8 mouse cellular contexts compared by ENCODE assay signal in genomic region chrX:152974204-152974661, GRCm38 (mm10). TPM values are rescaled to one million over a fixed set of nuclear protein-coding genes. Genes with fewer than 3 reads are reported as not detected.
DNase-seq lines count a peak whose midpoint lies in the region; ATAC-seq lines count a peak whose summit lies in the region.

No protein-coding gene starts in this region.

- no peak overlapping the region for H3K4me3 ChIP-seq in embryonic facial prominence, embryonic 13.5 days
- H3K4me3 ChIP-seq in heart, embryonic 15.5 days: no peak overlapping the region
- no peak overlapping the region for H3K4me3 ChIP-seq in midbrain, embryonic 14.5 days (replicated peaks; ENCODE audit: low read depth, low read length)

- H3K4me1 ChIP-seq in embryonic facial prominence, embryonic 13.5 days: 0 out of 2 replicates have a peak, but pooled peaks cover 3% of the 10 kb centered on the region
- no peaks in the 10 kb centered on the region for H3K4me1 ChIP-seq in heart, embryonic 15.5 days (replicated peaks)
- peaks cover 6% of the 10 kb centered on the region; the same call in 1 of the 2 replicates for H3K4me1 ChIP-seq in midbrain, embryonic 14.5 days (ENCODE audit: control insufficient read depth, insufficient read depth, low read length)

- no peak overlapping the region for H3K9ac ChIP-seq in embryonic facial prominence, embryonic 13.5 days
- H3K9ac ChIP-seq in heart, embryonic 15.5 days: no peak overlapping the region
- no peak overlapping the region for H3K9ac ChIP-seq in midbrain, embryonic 14.5 days (replicated peaks; ENCODE audit: low read length)

- peaks cover 19% of the 10 kb centered on the region for H3K27me3 ChIP-seq in embryonic facial prominence, embryonic 13.5 days
- H3K27me3 ChIP-seq in heart, embryonic 15.5 days: no peaks in the 10 kb centered on the region
- H3K27me3 ChIP-seq in midbrain, embryonic 14.5 days (ENCODE audit: control insufficient read depth, insufficient read depth, low read length): no peaks in the 10 kb centered on the region

- H3K27ac ChIP-seq in embryonic facial prominence, embryonic 13.5 days: no peak overlapping the region
- H3K27ac ChIP-seq in heart, embryonic 15.5 days: no peak overlapping the region
- H3K27ac ChIP-seq in midbrain, embryonic 14.5 days (replicated peaks; ENCODE audit: low read depth, low read length): peak overlapping the region; percentile 89

- H3K36me3 ChIP-seq in embryonic facial prominence, embryonic 13.5 days: no peaks in the 10 kb centered on the region
- H3K36me3 ChIP-seq in heart, embryonic 15.5 days: no peaks in the 10 kb centered on the region
- H3K36me3 ChIP-seq in midbrain, embryonic 14.5 days (ENCODE audit: control insufficient read depth, insufficient read depth, low read length): no peaks in the 10 kb centered on the region

- H3K9me3 ChIP-seq in embryonic facial prominence, embryonic 13.5 days: no peaks in the 10 kb centered on the region
- H3K9me3 ChIP-seq in heart, embryonic 15.5 days (replicated peaks): no peaks in the 10 kb centered on the region
- no peaks in the 10 kb centered on the region for H3K9me3 ChIP-seq in midbrain, embryonic 14.5 days (ENCODE audit: control insufficient read depth, low read length)

- peak; percentile 15; the same call in 1 of the 2 replicates for ATAC-seq in embryonic facial prominence, embryonic 13.5 days (ENCODE audit: insufficient number of reproducible peaks, insufficient read depth, low FRiP score, low TSS enrichment, low read depth)
- ATAC-seq in heart, embryonic 15.5 days (replicated peaks; ENCODE audit: insufficient number of reproducible peaks, insufficient read depth, low FRiP score, low read depth): no peak
- peak; percentile 86 for ATAC-seq in midbrain, embryonic 14.5 days (ENCODE audit: low FRiP score, low TSS enrichment)

- peak; percentile 2 for DNase-seq in CD4-positive helper T cell, adult 2 months (ENCODE audit: low read depth, low spot score)
- DNase-seq in R1 (ENCODE audit: low read depth, low spot score): peak; percentile 77
- peak; percentile 38 for DNase-seq in left cerebral cortex, adult 11 months (ENCODE audit: low spot score)
- DNase-seq in midbrain, embryonic 14.5 days: peak; percentile 47
- peak; percentile 45 for DNase-seq in testis, postnatal 14 days (ENCODE audit: low spot score)
- DNase-seq in urinary bladder, adult 2 months (ENCODE audit: low spot score): no peak

- H3K4me2 ChIP-seq in embryonic facial prominence, embryonic 13.5 days: peak overlapping the region; percentile 49
- H3K4me2 ChIP-seq in heart, embryonic 15.5 days: peak overlapping the region; percentile 36
- peak overlapping the region; percentile 37 for H3K4me2 ChIP-seq in midbrain, embryonic 14.5 days (ENCODE audit: low read length)

- 25% methylated on average over 9 of the region's 10 CpGs for whole genome bisulfite sequencing in embryonic facial prominence, embryonic 13.5 days
- WGBS in heart, embryonic 15.5 days: 8% methylated on average over 10 of the region's 10 CpGs
- WGBS in midbrain, embryonic 14.5 days: 20% methylated on average over 9 of the region's 10 CpGs

RNA-seq across cellular contexts. Expression of gene Usp51, which starts 32.0 kb away (rescaled TPM):
- 0.84 and 1.2 TPM in 2 replicates for polyA plus RNA-seq in embryonic facial prominence, embryonic 13.5 days (2015; fragmentation: Nextera tagmentation; extraction: Ambion mirVana)
- polyA plus RNA-seq in heart, embryonic 15.5 days (2015; fragmentation: Nextera tagmentation; extraction: Ambion mirVana): 0.39 and 0.66 TPM in 2 replicates
- 3.7 and 4.3 TPM in 2 replicates for polyA plus RNA-seq in midbrain, embryonic 14.5 days (2014; fragmentation: Nextera tagmentation; extraction: Ambion mirVana)
- 0.03 and 0.06 TPM in 2 replicates for polyA plus RNA-seq in urinary bladder, adult 2 months (2012; rRNA removed)
